Mouse (Mus musculus): ENCODE data around the gene Eif4enif1.

GRCm38 (mm10) chr11:3288521-3289301, 86.5 kb downstream of the Eif4enif1 start, which contains the start of gene Patz1:
- no peak for TF ChIP-seq CTCF (conservative IDR thresholded peaks at IDR 0.05; ENCODE audit: low read length)
- TF ChIP-seq POU5F1 (IDR thresholded peaks at IDR 0.05; ENCODE audit: borderline replicate concordance, low read length): no peak
- no peak for TF ChIP-seq NANOG (IDR thresholded peaks at IDR 0.05; ENCODE audit: borderline replicate concordance, low read length)

Data from E14TG2a.4 (cell line).